Mouse (Mus musculus) thymus, postnatal 0 days (tissue): Measurements from ENCODE around the gene Cnbp. TPM values are rescaled to one million over a fixed set of nuclear protein-coding genes. Genes with fewer than 3 reads are reported as not detected.

ENCODE experiments used
- DNase-seq: peaks from one replicate; pipeline ENCODE4 v3.0.0-alpha.2; 2015; ENCODE audit warnings: low spot score
- polyA plus RNA-seq: library from polyadenylated mRNA; unstranded; fragments of >200 nt; fragmentation: Nextera tagmentation; extraction: Ambion mirVana; gene quantifications from 2 replicates; pipeline ENCODE4 v1.2.1, GENCODE M21; 2015

Gene Cnbp
- polyA plus RNA-seq, 1 experiment from 2014 or later: 1,228 TPM

DNA sequence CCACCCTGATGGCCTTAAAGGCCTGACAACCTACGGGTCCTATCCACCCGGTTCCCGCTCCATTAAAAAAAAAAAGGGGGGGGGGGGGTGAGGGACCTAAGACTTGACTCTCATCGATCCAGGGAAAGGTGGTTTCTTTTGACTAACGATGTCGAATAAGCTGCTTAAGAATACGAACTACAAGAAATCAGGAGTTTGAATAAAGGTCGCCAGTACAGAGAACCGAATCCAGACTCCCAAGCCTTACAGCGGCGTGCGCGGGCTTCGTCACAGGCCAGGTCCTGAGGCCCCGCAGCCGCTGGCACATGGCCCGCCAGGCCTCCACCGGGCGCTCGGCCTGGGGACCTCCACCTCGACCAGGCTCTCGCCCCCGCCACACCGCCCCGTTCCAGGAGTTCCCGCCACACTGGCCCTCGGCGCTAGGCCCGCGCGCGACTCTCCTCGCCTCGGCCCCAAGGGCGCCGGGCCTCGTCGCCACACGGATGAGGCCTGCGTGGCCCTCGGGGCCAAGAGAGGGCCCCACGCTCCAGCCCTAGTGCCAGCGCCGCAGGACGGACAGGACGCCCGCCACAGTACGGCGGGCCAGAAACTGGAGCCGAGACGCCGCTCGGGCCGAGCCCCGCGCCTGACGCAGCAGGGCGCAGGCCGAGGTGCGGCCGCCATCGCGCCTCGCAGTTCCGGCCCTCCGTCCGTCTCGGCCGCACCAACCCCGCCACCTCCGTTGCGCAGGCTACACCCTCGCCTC is 579 bp downstream of the Cnbp start:
- DNase-seq: peak; percentile 42

DNA sequence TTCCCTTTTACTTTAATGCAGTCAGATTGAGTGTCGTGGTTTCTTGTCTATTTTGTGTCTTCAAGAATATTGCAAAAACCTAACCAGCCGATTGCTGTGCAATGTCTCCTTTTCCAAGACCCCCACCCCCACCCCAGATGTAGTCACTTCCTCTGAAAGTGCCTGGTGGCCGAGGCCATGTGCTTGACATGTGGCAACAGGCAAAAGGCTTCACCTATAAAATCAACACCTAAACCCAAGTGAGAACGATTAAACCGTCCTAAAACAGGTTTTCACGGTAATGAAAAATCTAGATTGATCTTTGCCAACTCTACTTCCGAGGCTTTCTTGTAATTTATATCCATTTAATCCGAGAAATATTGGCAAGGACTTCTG is 1.1 kb downstream of the Cnbp start:
- DNase-seq: peak; percentile 46

DNA sequence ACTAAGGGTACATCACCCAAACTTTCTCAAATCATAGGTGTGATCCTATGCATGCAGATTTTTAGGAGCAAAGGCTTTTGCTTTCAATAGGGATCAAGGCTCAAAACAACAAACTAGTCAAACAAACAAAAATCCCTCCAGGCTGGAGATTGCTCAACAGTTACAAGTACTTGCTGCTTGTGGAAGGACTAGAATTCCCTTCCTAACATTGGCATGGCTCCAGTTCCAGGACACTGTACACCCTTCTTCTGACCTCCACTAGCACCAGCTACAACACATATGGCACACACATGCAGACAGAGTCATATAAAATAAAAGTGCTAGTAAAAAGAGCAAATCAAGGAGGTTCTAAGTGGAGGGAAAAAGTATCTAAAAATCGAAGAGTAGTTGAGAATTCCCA is 4.1 kb downstream of the Cnbp start:
- no peak for DNase-seq

DNA sequence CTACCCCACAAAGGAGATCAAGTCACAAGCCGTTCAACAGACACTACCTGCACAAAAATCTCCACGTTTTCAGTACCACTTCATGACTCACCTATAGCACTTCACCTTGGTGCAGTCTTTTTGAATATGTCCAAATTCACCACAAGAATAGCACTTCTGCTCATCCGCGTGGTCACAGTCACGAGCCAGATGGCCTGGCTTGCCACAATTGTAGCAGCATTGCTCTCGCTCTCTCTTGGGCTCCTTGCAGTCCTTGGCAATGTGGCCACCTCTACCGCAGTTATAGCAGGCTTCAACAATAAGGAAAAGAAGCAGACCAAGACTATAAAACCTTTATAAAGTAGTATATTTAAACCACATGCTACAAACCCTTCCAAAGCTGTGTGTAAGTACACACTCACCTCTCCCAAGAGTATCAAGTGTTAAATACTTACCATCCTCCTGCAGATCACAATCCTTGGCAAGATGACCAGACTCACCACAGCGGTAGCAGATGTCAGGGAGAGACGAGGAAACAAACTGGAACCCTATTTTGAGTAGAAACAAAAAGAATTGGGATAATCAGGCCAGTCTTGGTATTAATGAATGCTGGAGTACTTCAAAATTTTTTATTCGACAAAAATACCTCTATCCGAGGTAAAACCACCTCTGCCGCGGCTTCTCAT is 5.7 kb downstream of the Cnbp start:
- no peak for DNase-seq

DNA sequence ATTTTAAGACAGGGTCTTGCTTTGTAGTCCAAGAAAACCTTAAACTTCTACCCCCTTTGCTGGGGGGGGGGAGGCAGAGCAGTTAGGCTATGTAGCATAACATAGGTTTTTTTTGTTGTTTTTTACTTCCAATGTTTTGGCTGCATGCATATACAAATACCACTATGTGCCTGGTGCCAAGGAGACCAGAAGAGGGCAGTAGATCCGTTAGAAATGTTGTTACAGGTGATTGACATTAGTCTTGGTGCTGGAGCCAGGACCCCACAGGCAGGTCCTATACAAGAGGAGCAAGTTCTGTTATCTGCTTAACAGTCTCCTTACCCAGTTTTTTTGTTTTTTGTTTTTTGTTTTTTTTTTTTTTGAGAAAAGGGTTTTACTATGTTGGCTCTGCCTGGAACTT is 8.7 kb downstream of the Cnbp start:
- DNase-seq: peak; percentile 35

DNA sequence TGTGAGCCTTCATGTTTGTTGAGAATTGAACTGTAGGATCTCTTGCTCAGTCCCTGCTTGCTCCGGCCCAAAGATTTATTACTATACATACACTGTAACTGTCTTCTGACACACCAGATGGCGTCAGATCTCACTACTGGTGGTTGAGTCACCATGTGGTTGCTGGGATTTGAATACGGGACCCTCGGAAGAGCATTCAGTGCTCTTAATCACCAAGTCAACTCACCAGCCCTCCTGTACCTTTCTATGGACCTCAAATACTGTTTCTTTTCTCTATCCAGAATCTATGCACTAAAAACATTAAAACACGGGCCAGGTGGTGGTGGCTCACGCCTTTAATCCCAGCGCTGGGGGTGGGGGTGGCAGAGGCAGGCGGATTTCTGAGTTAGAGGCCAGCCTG is 9.3 kb downstream of the Cnbp start:
- no peak for DNase-seq

DNA sequence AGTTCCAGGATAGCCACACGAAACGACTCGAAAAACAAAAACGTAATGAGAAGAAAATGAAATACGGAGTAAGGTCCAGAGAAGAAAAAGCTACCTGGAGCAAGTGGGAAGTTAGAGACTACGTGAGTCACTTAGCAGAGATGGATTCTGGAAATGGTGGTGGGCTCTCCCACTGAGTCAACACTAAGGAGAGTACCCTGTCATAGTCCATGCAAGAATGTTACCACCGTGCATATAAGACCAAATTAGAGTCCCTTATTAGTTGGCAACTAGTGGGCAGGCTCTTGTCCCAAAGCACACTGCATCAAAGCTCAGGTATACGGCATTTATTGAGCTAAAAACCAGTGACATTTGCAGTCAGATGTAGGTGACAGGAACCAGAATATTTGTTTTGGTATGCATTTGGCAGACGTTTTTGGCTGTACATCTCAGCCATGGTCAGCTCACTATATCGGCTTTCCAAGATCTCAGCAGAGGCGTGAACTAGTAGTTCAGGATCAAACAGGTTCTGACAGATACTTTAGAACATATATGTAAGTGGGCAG is 11.0 kb downstream of the Cnbp start:
- DNase-seq: no peak

DNA sequence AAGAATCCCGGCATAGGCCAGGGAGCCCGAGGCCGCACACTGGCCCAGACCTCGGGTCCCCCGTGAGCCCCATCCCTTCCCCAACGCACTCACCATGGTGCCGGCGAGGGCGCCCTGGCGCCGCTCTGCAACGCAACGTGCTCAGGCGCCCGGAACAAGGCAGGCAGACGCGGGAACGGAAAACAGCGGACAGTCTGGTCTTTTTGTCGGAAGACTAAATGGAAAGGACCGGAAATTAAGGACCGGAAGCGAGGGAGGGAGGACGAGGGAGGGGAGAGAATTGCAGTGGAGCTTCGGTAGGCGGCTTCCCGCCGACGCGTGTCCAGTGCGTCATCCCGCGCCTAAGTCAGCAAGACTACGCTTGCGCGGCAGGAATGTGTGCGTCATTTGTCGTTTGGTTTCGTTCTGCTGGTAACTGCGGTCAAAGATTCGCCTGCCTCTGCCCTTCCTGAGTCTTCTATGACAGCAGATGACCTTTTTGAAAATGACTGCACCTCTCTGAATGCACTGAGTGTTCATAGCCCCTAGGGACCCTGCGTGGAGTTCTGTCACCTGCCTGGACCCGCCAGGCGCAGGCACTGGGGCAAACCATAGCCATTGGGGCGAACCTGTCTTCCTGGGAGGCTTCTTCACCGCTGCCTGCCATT is 12.2 kb downstream of the Cnbp start, which contains the start of gene Isy1:
Isy1 (minus strand) TSS at position 248 of the 647 bp plus-strand sequence.
- peak; percentile 96 for DNase-seq

DNA sequence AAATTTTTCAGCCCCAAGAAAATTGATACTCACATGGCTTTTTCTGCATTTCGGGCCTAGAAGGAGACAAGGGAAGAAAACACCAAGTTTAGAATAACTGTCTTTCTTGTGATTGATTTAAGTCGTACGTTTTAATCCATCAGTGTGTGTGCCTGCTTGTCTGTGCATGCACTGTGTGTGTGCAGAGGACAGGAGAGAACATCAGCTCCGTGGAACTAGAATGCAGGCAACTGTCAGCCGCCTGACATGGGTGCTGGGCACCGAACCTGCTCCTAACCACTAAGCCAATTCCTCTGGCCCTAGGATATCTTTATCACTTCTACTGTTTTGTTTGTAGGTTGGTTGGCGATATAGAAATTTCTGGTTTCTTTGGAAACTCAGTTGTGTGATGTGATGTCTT is 15.2 kb downstream of the Cnbp start, which contains the start of gene Gm45140:
Gm45140 (minus strand) TSS at position 101 of the 400 bp plus-strand sequence.
- no peak for DNase-seq

DNA sequence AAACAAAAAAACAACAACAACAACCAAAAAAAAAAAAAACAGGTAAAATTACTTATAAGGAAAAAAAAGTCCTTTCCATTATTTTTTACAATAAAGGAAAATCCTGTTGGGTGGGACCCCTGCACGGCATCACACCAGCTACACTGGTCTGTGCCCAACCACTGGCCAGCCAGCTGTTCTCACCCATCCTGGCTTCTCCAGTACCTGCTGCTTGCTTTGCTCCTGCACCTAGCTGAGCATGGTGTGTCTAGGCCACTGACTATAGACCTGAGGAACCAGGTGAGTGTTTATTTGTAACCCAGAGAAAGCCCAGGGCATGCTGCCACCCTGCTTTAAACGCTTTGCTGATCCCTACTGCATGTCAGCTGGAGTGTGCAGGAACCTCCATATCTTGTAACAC is 30.5 kb downstream of the Cnbp start:
- no peak for DNase-seq

DNA sequence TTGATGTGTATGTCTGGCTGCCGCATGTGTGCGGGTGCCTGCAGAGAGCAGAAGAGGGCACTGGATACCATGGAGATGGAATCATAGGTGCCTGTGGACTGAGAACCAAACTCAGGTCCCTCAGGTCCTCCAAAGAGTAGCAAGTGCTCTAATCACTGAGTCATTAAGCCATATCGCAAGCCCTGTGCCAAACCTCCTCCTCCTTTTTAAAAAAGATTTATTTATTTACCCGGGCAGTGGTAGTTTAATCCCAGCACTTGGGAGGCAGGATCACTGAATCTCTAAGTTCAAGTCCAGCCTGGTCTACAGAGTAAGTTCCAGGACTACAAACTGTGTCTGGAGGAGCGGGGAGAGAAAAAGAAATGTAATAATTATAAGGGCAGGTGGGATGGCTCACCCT is 36.4 kb downstream of the Cnbp start:
- DNase-seq: no peak

DNA sequence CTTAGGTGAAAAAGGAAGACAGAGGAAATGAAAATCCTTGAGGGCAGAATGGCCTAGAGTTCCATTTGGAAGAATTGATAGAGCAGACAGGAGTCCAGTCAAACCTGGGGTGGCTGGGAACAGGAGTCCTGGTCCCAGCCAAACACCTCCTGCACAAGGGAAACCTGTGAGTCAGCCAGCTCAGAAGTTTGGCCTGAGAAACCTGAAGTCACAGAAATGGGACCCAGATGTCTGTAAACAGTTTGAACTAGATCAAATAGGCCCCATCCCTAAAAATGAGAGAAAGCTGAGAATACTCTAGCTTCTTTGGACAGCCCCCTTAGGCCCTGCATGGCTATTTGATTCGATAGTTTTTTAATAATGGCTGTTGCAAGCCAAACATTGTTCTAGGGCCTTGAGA is 38.2 kb downstream of the Cnbp start:
- DNase-seq: no peak

DNA sequence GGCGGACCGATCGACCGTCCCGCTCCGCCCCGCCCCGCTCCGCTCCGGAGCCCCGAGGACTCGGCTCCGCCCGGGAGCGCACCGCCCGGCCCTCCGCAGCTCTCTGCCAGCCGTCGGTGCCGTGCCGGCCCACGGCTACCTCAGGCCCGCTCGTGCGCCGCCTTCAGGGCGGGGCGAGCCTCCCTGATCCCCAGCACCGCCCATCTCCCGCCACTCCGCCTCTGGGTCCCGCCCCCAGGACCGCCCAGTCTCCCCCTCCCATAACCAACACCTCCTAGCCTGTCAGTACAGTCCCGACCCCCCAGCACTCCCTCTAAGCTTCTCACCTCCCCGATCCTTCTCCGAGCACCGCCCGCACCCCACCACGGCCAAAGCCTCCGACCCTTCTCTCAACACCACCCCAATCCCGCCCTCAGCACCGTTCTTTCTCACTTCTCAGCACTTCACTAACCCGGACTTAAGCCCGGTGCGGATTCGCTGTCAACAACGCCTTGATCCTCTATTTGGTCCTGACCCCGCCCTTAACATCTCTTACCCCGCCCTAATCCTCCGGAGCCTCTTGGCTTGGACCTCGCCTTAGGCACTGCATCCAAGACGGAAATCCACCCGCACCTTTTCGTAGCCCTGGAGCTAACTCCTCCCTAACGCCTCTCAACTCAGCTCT is 39.1 kb downstream of the Cnbp start, which contains the start of gene Rab43:
Rab43 (minus strand) TSS at position 490 of the 664 bp plus-strand sequence.
- DNase-seq: peak; percentile 88

DNA sequence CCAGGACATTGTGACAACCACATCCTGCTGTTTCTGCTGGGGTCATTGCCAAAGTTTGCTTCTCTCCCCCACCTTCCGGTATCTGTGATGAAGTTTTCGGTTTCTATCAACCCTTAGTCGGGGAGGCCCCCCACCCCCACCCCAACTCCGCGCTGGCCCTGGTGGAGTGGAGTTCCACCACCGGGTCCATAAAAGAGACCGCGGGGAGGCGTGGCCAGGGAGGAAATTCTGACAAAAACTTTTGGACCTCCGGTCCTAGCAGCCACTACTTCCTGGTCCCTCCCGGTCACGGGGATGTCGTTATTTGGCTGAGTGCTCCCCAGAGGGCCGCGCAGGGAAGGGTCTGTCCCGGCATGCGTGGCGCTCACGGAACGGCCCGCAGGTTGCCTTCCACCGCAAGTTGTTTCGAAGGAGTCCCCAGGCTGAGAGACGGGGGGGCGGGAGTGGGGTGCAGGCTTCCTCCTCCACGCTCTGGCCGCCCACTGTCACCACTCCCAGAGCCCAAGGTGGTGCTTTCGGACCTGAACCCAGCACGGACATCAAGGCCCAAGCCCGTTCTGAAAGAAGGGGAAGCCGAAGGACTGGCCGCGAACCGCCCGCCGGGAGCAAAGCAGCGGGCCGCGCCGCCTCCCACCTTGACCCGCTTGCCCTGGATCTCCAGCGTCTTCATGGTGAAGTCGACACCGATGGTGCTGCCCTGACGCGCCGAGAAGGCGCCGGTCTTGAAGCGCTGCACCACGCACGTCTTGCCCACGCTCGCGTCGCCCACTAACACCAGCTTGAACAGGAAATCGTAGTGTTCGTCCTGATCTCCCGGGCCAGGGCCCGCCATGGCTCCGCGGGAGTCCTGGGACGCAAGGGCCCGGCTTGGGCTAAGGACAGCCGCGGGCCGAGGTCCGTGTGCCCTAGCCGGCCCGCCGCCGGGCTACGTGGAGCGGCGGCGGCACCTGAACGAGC is 39.9 kb downstream of the Cnbp start:
- DNase-seq: peak; percentile 68

DNA sequence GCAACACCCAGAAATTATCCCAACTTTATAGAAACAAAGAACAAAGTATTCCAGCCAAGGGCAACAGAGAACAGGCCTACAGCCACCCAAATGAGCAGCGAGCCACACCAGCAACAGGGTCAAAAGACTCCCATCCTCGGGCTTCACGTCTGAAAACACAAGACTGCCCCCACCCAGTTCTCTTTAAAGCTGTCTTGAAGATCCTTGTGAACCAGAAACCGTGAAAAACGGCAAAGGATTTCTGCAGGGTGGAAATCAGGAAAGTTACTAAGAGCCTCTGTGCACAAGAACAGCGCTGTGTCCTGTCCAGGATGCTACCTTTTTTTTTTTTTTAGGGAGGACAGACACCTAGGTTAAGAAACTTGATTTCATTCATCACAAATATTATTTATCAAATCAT is 40.6 kb downstream of the Cnbp start:
- no peak for DNase-seq

DNA sequence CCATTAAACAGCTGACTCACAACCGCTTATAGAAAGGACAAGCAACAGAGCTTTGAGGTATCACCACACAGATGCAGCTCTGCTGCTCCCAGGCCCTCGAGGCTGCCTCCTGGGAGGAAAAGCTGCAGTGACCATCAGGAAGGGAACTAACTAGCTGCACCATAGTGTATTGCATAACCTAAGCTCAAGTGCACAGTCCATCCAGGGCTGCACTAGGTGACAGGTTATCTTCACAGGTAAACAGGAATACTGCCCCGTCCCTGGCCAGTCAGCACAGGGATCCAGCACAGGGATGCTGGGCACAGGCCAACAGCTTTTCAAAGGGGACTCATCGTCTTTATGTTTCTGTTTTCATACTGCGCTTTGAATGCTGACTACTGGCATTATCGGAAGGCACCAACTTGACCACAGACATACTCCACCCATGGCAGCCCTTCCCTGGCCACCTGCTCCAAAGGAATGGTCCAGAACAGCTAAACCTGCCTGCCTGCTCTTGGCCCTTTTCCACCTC is 41.2 kb downstream of the Cnbp start:
- DNase-seq: no peak

DNA sequence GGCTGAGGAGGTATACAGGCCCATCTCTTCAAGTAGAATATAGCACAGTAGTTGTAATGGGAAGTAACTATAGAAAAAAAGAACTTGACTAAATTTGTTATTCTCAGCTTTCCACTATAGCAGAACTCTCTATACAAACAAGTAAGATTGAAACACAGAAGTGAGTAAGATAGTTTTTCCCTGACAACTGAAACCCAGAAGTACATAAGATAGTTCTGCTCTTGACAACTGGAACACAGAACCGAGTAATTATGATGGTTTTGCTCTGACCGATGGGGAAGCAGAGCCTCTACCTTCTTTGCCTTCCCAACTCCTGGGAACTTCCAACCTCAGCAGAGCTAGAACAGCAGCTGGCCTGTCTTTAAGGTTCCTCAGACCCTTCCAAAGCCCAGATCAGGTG is 41.8 kb downstream of the Cnbp start:
- no peak for DNase-seq

DNA sequence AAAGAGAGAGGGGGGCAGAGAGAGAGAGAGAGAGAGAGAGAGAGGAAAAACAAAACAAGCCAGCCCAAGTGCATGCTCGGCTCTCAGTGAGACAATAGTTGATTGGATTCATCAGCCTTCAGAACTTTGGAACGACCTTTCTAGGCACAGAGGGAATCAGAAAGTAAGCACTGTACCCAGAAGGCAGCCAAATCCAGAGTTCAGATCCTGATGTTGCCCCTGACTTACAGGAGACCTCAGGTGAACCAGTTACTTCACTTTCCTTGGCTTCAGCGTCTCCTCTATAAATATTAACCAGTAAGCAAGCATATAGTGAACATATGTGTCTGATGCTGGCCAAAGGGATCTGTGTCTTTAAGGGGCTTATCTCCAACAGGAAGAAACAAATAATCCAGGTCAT is 42.4 kb downstream of the Cnbp start:
- DNase-seq: no peak

DNA sequence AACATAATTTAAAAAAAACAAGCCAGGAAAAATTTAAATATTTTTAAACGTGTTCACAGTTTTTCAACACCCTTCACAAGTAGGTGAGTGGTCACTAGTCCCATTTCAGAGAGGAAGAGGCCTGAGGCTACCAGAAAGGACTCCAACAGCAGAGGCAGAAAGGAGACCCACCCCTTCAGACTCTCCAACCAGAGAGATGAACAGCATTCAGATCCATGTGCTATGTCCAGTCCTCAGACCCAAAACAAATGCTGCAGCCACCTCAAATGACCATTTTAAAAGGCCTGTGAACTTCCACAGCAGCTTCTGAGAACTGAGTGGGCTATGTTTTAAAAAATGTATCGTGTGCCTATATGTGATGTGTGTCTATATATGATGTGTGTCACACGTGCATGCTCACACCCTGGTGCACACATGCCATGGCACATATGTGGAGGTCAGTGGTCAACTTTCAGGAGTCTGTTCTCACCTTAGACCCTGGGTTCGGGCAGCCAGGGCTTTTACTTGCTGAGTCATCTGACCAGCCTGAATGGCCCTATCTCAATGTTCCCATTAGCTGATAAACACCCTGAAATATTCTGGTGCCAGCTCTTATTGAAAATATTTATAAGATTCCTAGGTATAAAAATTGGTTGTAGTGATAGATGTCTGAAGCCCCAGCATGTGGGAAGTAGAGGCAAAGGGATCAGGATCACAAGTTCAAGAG is 43.0 kb downstream of the Cnbp start:
- no peak for DNase-seq

DNA sequence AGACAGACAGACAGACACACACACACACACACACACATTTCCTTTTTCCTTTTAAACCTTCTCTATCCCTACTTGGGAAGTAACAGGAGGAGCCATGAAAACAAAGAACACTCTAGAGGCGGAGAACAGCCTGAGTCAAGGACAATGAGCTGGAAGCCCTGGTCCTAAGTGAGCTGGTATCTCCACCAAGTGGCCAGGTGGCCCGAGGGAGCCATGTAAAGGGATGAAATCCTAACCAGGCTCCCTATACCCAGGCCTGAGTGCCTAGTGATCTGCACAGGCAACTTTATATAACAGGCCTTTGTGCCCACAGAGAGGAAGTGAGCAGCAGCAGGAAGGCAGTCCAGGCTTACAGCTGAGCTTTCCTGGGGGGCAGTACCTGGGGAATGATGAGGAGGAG is 44.0 kb downstream of the Cnbp start:
- DNase-seq: no peak
